Mouse (Mus musculus): ENCODE measurements around the gene Efna3.
A peak's percentile ranks its signal among the peaks of the same experiment; 100 is the strongest.

Gene Efna3

DNA sequence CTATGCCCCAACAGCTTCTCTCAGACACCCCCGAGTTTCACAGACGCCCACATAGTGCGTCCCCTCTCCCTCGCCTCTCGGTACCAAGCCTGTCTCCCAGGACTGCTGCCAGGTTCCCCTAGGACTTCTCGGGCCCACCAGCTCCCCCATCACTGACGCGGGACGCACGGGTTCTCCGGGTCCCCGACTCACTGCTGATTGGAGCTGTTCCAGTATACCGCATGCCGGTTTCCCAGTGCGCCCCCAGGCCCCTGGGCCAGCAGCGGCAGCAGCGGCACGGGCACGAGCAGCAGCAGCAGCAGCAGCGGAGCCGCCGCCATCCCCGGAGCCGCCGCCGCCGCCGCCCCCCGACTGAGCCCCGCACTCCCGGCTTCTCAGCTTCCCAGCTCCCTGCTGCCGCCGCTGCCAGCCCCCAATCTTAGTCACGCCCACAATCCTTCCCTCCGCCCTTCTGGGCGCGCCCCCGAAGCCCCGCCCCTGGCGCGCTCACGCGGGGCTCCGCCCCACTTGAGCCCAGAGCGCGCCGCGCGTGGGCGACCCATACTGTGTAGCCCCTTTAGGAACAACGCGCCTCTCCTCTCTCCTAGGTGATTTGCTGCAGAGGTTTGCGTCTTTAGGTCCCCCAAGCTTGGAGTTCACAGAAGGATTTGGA lies at the start of gene Efna3:
TSS of gene Efna3 (minus strand) at position 452 of the 652 bp plus-strand sequence.
- DNase-seq (ENCODE audit: low spot score) = peak; percentile 78

DNA sequence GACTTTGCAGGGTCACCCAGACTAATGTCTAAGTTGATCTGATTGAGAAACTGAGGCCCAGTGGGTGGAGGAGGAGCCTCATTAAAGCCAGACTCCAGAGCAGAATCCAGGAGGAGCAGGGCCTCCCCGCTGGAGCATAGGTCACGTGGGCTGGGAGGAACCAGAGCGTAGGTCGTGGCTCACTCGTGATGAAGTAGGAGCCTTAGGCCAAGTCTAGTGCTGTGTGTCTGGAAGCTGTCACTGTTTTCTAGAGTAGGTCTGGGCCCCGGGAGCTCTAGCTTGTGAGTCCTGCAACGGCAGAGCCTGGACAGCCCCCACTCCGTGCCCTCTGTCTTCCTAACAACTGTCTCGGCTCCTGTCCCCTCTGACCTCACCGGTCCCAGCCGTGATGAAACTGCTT lies 44.6 kb upstream of the Efna3 start:
- DNase-seq (ENCODE audit: low spot score) = no peak

DNA sequence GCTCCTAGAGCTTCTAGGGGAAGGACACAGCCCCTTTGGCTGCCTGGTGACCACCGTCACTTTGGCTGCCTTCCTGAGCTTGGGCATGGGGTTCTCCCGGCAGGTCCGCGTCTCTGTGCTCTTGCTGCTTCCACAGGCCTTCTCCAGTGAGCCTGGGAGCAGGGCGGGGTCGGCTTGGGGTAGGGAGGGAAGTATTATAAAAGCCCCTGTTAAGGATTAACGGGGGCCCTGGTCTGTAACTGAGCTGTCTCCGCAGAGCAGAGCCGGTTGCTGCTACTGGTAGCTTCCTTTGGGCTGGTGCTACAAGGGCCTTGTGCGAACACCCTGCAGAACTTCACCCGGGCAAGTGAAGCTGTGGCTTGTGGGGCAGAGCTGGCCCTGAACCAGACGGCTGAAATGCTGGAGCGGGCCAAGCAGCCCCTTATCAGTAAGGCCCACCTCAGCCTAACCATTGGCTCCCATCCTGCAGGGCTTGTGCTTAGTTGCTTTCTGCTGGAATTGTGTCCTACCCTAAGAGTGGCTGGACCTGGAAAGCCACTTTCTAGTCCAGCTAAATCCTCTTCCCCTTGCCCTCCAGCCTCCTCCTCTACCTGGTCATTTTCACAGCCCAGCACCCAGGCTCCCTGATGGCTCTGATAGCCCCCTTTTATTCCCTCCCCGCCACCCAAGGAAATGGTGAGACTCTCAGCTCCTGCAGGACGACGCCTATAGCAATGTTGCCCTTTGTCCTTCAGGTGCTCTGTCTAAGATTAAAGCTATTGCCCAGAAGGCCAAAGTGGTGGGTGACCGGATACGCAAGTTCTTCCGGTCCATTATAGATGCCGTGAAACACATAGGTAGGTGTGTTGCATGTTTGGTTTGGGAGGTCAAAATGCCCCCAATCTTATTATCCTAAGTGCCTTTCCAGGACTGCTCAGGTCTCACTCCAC lies 43.0 kb upstream of the Efna3 start:
- DNase-seq (ENCODE audit: low spot score) = no peak

DNA sequence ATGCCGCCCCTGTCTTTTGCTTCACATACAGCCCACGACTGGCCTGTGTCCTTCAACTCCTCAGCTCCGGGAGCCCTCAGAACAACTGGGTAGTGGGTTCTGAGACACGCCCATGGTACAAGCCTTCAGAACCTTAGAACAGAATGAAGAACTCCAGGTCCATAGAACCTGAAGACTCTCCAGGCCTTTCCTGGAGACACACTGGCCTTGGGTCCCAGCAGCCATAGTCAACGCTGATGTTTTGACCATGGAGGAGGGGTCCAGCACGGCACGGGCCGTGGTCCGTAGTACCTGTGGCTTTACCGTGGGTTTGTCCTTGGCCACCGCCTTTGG lies 42.4 kb upstream of the Efna3 start, which contains the start of gene Dcst1:
TSS of gene Dcst1 (minus strand) at position 101 of the 333 bp plus-strand sequence.
- no peak for DNase-seq (ENCODE audit: low spot score)

DNA sequence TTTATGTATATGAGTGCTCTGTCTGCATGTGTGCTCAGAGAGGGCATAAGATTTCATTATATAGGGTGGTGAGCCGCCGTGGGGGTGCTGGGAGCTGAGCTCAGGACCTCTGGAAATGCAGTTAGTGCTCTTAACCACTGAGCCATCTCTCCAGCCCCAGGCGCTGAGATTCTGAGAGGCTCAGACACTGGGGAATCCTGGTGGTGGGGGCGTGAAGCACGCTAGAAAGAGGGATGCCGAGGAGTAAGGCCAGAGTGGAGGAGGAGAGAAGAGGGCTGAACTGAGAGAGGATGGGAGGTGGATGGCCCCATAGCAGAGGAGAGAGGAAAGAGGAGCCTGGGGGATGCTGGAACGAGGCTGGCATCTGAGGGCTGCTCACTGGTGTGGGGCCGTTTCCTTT lies 41.9 kb upstream of the Efna3 start:
- DNase-seq (ENCODE audit: low spot score) = no peak

DNA sequence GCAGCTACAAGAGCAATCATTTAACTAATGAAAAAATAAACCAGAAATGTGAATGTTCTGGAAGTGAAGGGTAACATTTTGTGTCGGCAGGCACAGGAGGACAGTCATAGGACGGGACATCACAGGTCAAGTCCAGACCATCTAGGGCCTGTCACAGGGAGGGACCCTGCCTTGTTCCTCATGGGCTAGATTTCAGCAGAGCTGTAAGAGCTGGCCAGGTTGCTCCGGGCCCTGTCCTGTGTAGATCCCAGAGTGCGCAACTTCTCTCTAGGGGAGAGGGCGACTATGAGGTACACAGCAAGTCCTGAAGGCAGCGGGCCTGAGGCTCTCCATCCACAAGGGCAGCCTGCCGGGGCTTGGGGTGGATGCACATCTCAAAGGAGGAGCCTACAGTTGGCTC lies 38.9 kb upstream of the Efna3 start, which contains the start of gene Dcst2:
TSS of gene Dcst2 (plus strand) at position 301 of the 400 bp plus-strand sequence.
- DNase-seq (ENCODE audit: low spot score) = no peak

DNA sequence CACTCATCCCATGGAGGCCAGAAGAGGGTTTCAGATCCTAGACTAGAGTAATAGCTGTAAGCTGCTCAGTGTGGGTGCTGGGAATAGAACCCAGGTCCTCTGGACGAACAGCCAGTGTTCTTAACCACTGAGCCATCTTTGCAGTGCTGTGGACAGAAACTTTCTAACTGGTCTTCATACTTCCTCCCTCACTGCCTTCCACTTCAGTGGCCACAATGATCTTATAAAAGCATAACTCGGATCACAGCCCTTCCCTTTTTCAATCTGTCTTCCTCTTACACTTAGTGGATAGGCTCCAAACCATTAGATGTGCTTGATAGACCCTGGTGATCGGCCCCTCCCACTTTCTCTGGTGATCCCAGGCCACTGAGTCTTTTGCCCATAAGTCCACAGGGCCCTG lies 37.5 kb upstream of the Efna3 start:
- no peak for DNase-seq (ENCODE audit: low spot score)

DNA sequence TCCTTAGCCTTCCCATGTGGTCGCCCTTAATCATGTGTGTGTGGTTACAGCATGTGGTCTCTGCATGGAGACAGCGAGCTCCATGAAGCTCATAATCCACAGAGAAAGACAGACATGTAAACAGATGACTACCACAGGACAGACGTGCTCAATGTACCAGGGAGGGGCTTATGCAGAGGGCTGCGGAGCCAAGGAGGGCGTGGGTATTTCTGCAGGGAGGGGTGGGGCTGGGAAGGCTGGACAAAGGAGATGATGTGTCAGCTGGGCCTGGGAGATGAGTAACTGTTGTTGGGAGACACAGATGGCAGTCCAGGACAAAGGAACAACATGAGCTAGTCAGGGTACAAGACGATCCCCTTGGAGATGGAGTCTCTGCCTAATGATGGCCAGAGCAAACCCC lies 36.9 kb upstream of the Efna3 start:
- no peak for DNase-seq (ENCODE audit: low spot score)

DNA sequence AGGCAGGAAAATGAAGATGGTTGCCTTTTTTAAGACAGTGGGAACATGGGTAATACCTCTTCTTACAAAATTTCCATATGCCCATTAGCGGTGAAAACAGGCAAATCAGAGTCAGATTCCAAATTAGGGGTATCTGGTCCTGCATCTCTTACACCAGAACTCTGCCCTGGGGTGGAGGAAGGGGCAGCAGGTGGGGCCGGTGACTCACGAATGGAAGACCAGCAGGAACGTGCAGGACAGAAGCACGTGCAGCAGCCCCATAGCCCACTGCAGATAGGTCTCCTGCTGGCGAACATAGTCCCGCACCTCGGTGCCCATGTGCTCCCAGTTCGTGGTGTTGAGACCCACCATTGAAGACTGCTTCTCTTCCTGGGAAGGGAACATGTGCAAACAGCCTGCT lies 33.3 kb upstream of the Efna3 start:
- DNase-seq (ENCODE audit: low spot score) = no peak

DNA sequence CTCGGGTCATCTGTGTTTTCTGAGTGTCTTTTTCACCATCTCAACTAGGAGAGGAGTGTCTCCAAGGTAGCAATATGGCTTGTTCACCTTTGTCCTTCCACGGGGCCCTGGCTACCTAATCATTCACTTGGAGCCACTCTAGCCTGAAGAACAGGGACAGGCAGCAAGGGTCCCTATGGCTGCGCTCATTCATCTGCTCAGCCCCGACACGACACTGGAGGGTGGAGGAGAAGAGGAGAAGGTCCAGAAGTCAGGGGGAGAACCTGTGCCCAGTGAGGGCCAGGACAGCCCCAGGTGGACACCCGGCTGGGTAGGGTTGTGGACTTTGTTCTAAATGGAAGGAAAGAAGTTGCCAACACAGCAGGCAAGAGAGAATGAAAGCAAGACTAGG lies 32.7 kb upstream of the Efna3 start:
- DNase-seq (ENCODE audit: low spot score) = no peak

DNA sequence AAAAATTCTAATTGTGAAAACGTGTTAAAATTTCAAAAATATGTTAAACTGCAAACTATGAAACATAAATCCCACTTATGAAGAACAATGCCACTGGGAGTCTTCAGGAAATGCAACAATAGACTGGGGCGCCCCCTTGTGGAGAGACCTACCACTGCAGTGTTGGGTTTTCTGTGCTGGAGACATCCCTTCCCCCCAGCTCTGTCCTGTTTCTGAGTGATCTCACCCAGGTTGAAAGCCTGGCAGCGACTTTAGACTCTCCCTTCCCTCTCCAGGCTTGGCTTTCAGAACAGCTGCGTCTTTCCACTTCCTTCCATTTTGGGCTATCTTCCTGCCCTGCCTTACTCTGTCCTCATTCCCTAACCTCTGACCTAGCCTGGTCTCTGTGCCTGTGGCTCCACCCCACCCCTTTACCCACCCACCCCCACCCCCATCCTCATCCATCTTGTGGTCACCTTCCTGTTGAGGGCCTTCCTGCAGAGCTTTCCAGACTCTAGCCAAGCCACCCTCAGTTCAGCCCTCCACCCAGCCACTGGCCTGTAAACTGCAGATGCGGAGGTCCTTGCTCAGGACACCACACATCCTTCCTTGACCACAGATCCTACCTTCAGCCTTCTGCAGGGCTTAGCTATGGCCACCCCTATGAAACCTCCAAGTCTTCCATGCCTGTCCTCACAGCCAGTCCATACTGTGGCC lies 32.2 kb upstream of the Efna3 start:
- peak; percentile 79 for DNase-seq (ENCODE audit: low spot score)

DNA sequence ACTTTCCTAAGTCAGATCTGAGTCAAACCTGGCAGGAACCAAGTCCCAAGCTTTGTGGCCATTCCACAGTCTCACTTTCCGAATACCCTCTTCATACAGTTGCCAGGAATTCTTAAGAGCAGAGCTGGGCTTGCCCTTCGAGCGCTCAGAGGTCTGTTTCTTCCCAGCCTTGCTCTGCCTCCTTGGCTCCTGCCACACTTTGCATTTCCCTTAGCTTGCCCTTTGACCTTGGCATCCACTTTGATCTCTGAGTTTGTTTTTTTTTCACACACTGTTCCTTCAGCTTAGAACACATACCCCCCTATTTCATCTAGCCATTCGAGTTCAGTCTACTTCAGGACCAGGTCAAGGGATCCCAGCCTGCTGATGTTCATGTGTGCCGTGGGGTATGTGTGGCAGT lies 28.5 kb upstream of the Efna3 start:
- DNase-seq (ENCODE audit: low spot score) = peak; percentile 46

DNA sequence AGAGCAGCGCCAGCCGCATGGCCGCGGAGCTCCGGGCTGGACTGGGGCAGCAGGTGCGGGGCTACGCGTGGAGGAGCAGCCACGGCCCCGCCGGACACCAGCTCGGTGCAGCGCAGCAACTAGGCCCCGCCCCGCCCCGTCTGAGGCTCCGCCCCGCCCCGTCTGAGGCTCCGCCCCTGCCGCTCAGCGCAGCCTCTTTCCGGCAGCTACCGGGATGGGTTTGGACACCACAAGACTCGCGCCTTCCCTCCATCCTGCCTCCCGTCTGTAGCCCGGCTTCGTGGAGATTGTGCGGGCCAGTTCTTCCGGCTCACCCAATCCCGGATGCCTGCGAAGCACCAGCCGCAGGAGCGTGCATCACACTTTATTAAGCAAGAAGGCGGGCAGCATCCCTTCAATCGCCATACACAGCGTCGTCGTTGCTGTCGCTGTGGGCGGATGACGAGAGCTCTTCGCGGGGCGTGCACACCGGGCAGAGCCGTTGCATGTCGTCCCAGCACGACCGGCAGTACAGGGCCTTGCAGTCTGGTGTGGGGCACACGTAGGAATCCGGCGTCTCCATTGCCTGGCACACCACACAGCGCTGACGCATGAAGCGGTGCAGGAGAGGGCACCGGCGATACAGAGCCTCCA lies 27.2 kb upstream of the Efna3 start, which contains the start of gene Adam15:
TSS of gene Adam15 (minus strand) at position 128 of the 633 bp plus-strand sequence.
- DNase-seq (ENCODE audit: low spot score) = peak; percentile 85

DNA sequence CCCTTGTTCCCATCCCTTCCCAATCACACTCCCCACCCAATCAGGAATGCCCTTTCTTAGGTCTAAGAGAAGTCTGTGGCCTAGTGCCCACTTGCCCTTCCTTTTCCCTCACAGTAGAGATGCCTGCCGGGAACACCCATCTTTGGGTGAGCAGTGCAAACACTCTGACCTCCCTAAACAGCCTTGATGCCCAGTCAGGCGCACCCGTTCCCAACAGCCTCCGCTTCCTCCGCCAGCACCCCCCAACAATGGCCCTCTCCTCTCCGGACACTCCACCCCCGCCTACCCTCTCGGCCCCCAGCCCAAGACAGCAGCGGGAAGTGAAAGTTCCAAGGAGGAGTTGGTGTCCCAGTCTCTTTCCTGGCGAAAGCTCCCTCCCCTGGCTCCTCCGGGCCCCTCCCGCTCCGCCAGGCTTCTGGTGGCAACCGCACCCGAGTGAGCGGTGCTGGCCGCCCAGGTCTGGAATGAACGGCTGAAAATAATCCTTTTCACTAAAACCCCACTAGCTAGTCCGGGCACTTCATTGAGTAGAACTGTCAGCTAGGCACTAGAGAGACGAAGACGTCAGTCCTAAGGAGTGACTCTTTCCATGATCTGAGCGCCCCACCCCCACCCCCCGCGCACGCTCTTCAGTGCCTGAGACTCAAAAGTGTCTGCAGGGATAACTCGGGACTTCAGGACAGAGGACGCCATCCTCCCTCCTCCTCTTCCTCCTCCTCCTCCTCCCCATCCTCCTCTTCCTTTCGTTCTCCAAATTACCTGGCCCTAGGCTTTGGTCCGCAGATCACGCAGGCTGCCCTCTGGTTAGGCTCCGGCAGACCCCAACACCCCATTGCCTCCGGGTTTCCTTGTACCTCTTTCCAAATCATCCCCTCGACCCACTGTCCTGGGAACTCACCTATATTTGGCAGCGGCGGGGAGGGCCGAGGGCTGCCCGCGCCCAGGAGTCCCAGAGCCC lies 26.4 kb upstream of the Efna3 start:
- peak; percentile 26 for DNase-seq (ENCODE audit: low spot score)

DNA sequence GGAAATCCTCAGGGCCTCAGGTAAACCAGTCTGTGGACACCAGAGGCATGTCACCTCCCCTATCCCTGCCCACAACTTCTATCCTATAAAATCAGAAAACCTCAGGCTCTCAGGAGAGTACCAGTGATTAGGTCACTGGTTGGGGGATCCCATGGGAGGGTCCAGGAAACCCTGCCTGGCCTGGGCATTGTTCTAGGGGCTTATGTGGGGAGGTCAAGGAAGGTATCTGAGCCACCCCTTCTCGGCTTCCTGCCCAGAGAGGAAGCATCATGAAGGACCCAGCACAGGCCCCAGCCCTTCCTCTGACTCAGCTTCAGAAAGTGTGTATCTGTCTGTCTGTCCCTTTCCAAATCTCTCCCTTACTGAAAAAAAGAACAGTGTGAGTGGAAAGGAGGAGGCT lies 25.2 kb upstream of the Efna3 start:
- no peak for DNase-seq (ENCODE audit: low spot score)

DNA sequence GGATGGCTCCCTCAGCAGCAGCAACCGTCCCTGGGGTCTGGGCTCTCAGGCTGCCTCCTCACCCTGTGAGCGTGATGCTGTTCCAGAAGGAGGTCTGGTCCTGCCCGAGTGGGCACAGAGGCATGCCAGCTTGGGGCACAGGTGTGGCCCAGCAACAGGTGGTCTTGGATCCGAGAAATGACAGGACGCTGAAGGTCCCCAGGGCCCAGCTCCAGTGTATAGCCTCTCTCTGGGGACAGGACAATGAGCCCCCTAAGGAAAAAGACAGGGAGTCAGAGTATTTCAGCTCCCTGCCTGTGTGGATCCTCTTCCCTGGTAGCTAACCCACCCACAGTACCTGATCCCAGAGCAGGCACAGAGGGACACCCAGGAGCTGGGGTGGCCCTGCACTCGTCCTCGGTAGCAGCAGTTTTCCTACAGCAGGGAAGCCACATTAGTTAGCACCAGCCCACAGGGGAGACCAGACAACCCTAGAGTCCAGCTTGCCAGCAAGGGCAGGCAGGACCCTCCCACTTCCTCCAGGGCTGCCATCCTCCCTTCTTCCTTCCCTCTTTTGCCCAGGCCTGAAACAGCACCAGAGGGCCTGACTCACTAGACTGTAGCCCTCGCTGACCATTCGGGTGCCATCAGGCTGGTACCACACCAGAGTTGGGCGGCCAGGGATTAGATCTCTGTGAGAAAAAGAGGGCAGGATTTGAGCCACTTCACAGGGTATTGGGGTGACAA lies 24.2 kb upstream of the Efna3 start:
- no peak for DNase-seq (ENCODE audit: low spot score)

DNA sequence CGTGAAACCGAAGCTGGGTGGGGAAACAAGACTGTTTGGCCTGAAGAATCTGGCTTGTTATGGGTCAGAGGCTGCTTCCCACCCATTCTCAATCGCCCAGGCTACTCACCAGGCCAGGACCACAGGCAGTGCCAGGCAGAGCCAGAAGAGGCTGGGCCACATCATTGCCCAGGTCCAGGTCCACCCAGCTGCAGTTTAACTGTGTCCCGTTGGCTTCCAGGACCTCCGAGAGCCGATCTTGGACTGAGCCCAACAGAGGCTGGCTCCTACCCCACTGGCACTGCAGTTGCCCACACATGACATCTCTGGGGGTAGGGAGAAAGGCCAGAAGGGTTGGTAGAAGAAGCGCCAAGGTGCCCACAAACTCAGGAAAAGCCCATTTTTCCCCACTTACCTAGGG lies 20.5 kb upstream of the Efna3 start:
- no peak for DNase-seq (ENCODE audit: low spot score)

DNA sequence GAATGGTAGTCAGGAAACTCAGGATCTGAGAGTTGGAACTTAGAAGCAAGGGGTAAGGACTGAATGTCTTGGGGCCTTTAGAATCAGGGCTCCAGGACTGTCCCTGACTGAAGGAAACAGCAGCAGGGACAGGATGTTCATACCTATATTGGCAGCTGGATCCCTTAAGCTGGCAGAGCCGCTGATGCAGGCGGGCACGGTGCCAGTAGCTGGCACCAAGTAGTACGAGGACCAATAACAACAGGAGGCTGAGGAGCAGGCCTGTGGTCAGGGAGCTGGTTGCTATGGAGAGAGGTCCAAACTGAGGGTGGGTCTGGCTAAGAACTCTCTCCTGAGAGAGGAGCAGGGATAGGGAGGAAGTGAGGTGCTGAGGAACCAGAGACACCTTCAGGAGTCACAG lies 19.0 kb upstream of the Efna3 start:
- no peak for DNase-seq (ENCODE audit: low spot score)

DNA sequence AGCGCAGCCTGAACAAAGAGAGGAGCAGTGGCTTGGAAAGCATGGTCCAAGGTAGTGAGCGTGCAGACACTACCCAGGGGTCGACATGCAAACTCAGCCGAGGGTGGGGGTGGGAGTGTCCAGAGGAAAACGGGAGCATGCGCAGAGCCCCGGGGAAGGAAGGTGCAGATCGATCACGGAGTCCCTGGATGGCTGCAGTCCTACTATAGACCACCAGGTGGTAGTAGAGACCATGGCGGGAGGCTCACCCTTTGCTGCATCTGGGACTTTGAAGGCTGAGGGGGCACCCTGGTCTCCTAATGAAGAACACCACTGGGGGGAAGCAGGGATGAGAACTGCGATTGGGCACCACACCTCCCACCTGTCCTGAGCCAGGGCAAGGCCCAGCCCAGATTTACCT lies 17.7 kb upstream of the Efna3 start:
- peak; percentile 91 for DNase-seq (ENCODE audit: low spot score)

DNA sequence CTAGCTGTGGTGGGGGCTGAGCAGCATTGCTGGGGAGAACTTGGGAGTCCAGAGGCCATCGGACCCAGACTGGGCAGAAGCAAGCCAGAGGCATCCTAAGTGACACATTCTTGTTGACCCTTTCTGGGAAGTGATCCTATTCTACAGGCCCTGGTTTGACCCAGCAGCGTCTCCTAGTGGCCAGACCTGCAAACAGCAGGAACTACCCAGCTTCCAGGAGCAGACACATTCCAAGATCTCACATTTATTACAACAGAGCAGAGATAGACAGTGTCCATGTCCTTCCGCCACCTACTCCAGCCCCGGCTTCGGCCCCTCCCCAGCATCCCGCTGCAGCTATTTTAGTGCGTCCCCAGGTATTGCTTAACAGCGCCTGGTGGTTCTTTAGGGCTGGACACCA lies 16.7 kb upstream of the Efna3 start:
- DNase-seq (ENCODE audit: low spot score) = peak; percentile 86
